Mouse (Mus musculus): ENCODE results near the gene Iqck.

The Iqck gene

GRCm38 (mm10) chr7:118850676-118851290 lies 4.8 kb upstream of the Iqck start:
- in situ Hi-C loops (cut with MboI, MseI): loop anchor here (5.0 kb wide), 1 partner anchor 147 kb away; the partner anchor contains the start of gene Gprc5b

- in situ Hi-C loops (cut with MboI, MseI): loop anchor here (5.0 kb wide), 1 partner anchor 146 kb away; the partner anchor contains the start of gene Gprc5b
Observed at GRCm38 (mm10) chr7:118851571-118851970, 4.0 kb upstream of the Iqck start.

- in situ Hi-C loops (cut with MboI, MseI): loop anchor here (5.0 kb wide), 1 partner anchor 145 kb away; the partner anchor contains the start of gene Gprc5b
Observed at GRCm38 (mm10) chr7:118852611-118853010, 2.9 kb upstream of the Iqck start.

- in situ Hi-C loops (cut with MboI, MseI): loop anchor here (5.0 kb wide), 1 partner anchor 143 kb away; the partner anchor contains the start of gene Gprc5b
Observed at GRCm38 (mm10) chr7:118854606-118855005, 946 bp upstream of the Iqck start.

GRCm38 (mm10) chr7:118855877-118856304 lies 339 bp downstream of the Iqck start, which contains the start of gene Knop1:
TSS of gene Knop1 (minus strand) at chr7:118856254.
- in situ Hi-C loops (cut with MboI, MseI): no loop called here

GRCm38 (mm10) chr7:118858640-118859039 lies 3.1 kb downstream of the Iqck start:
- in situ Hi-C loops (cut with MboI, MseI): no loop called here

GRCm38 (mm10) chr7:118865362-118865761 lies 9.8 kb downstream of the Iqck start:
- in situ Hi-C loops (cut with MboI, MseI): no loop called here

- in situ Hi-C loops (cut with MboI, MseI): no loop called here
Observed at GRCm38 (mm10) chr7:118879466-118880029, 24.0 kb downstream of the Iqck start.

- in situ Hi-C loops (cut with MboI, MseI): no loop called here
Observed at GRCm38 (mm10) chr7:118883957-118884356, 28.4 kb downstream of the Iqck start.

GRCm38 (mm10) chr7:118884969-118885368 lies 29.4 kb downstream of the Iqck start:
- in situ Hi-C loops (cut with MboI, MseI): no loop called here

GRCm38 (mm10) chr7:118887303-118888055 lies 31.9 kb downstream of the Iqck start:
- in situ Hi-C loops (cut with MboI, MseI): no loop called here

GRCm38 (mm10) chr7:118889046-118889680 lies 33.6 kb downstream of the Iqck start:
- in situ Hi-C loops (cut with MboI, MseI): no loop called here

- in situ Hi-C loops (cut with MboI, MseI): no loop called here
Observed at GRCm38 (mm10) chr7:118895469-118896450, 40.2 kb downstream of the Iqck start.

GRCm38 (mm10) chr7:118898063-118898462 lies 42.5 kb downstream of the Iqck start:
- in situ Hi-C loops (cut with MboI, MseI): no loop called here

GRCm38 (mm10) chr7:118900090-118900489 lies 44.5 kb downstream of the Iqck start:
- in situ Hi-C loops (cut with MboI, MseI): no loop called here

- in situ Hi-C loops (cut with MboI, MseI): no loop called here
Observed at GRCm38 (mm10) chr7:118902944-118903343, 47.4 kb downstream of the Iqck start.

GRCm38 (mm10) chr7:118903879-118904278 lies 48.3 kb downstream of the Iqck start:
- in situ Hi-C loops (cut with MboI, MseI): no loop called here

GRCm38 (mm10) chr7:118904530-118904929 lies 49.0 kb downstream of the Iqck start:
- in situ Hi-C loops (cut with MboI, MseI): no loop called here

GRCm38 (mm10) chr7:118908961-118909515 lies 53.5 kb downstream of the Iqck start:
- in situ Hi-C loops (cut with MboI, MseI): no loop called here

GRCm38 (mm10) chr7:118910464-118910863 lies 54.9 kb downstream of the Iqck start:
- in situ Hi-C loops (cut with MboI, MseI): loop anchor here (10.0 kb wide), 1 partner anchor 484 kb away; no protein-coding TSS in a partner anchor
